Mouse (Mus musculus): ENCODE results near the gene Kcnk2. TPM values are rescaled to one million over a fixed set of nuclear protein-coding genes. Genes with fewer than 3 reads are reported as not detected.

Gene Kcnk2
- not detected in 2 replicates for polyA plus RNA-seq (2012)

GRCm38 (mm10) chr1:189402223-189402943, at the start of gene Kcnk2:
Gene Kcnk2, minus strand, starts transcription at chr1:189402273.

